Mouse (Mus musculus) kidney, adult 18-20 months (tissue): ENCODE results near the gene Aoc3.
"Not testable (repeated sequence)": the region's sequence is repeated elsewhere in the genome, so short reads cannot be mapped to it uniquely, and the experiment has no call there.

Source experiments
- DNase-seq: peaks from one replicate; pipeline ENCODE4 v3.0.0; 2021

Gene Aoc3

GRCm38 (mm10) chr11:101328941-101329635 lies 1.3 kb upstream of the Aoc3 start:
- peak; percentile 42 for DNase-seq

GRCm38 (mm10) chr11:101330961-101331360 lies 556 bp downstream of the Aoc3 start:
- not testable (repeated sequence) for DNase-seq

- DNase-seq, result no peak
These were observed 2.1 kb downstream of the Aoc3 start for GRCm38 (mm10) chr11:101332537-101332936.

DNA sequence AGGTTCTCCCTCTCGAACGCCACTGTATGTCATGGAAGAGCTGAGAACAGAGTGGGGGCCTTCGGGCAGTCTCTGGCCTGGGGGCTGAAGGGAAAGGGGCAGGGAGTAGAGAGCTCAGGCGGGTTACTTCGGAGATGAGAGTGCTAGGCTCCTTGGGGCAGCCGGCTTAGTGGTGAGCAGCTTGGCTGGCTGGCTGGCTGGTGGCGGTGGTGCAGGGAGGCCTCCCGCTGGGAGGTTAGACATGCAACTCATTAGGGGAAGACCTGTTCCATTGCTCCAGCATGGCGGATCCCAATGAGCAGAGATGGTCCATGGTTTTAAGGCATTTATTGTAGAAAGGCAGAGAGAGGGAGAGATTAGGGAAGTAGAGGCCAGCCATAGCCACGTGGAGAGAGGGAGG lies 3.6 kb downstream of the Aoc3 start:
- DNase-seq, result no peak

GRCm38 (mm10) chr11:101334516-101334915 lies 4.1 kb downstream of the Aoc3 start:
- no peak for DNase-seq

DNA sequence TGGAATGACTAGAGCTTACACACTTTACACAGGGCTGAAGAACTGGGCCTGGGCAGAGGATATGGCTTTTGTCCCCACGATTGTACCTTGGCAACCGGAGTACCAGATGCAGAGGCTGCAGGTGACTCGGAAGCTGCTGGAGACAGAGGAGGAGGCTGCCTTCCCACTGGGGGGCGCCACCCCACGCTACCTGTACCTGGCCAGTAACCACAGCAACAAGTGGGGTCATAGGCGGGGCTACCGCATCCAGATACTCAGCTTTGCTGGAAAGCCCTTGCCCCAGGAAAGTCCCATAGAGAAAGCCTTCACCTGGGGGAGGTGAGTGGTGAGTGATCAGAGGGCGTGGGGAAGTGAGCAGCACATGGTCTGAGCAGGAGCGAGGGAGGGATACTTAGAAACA lies 5.3 kb downstream of the Aoc3 start:
- peak; percentile 51 for DNase-seq

DNA sequence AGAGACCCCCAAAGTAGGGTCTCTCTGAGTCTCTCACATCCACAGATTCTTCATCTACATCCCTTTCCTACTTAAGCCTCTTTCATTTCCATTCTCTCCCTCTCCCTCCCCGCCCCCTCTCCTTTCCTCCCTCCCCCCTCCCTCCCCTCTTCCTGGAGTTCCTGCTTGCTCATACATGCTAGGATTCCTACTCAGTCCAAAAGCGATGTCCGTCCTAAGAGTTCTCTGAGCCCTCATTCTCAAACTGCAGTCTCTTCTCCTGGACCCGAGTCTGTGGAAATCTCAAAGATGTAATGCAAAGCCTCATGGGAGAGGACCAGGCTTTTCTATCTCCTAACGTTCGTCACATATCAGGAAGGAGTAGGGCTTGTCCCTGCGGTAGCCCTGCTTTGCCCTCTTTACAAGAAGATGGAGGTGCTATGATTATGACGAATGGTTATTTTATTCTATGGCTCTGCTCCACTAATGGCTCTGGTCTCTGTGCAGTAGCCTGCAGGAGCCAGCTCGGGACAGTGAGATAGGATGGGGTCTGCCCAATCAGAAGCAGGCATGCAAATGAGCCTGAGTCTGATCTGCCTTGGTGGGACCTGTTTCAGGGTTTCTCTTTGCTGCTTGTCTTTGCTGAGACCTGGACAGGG lies 7.8 kb downstream of the Aoc3 start:
- DNase-seq, result no peak

DNA sequence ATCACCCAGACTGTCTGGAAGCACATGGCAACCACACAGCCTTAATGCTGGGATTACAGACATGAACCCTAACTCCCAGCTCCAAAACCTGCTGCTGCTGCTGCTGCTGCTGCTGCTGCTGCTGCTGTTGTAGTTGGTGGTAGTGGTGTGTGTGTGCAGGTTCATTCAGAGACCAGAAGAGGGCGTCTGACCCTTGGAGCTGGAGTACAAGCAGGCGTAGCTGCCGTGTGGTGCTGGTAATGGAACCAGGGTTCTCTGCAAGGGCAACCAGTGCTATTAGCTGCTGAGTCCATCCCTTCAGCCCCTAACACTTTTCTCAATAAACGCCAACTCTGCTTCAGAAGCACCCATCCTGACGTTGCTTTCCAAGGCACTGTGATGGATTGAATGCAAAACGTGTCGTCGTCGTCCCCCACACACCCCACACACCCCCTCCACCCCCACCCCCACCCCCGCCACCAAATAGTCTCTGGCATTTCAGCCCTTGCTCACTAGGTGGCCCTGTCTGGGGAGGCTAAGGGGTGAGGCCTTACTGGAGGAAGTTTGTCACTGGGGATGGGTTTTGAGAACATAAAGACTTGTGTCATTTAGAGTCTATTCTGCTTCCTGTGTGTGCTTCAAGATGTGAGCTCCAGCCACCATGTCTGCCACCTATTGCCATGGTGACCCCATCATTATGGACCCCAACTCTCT lies 16.8 kb downstream of the Aoc3 start:
- DNase-seq, result no peak

DNA sequence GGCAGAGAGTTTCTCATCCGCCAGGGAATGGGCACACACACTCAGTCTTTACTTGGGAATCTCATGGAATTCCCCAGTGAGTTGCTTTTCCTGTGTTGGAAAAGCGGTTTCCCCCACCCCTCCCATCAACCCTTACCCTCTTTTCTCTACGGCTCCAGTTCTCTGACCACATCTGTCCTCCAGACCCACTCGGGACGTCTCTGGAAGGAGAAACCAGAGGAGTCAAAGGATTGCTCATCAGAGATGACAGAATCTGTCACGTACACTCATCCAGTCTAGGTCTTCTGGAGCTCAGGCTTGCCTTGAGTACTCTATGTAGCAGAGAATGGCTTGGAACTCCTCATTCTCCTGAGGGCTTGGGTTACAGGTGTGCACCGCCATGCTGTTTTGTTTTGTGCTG lies 18.4 kb downstream of the Aoc3 start:
- DNase-seq, result no peak

- DNase-seq, result no peak
These were observed 18.8 kb downstream of the Aoc3 start for GRCm38 (mm10) chr11:101349216-101349615.

- no peak for DNase-seq
These were observed 20.8 kb downstream of the Aoc3 start for GRCm38 (mm10) chr11:101351100-101351720.

DNA sequence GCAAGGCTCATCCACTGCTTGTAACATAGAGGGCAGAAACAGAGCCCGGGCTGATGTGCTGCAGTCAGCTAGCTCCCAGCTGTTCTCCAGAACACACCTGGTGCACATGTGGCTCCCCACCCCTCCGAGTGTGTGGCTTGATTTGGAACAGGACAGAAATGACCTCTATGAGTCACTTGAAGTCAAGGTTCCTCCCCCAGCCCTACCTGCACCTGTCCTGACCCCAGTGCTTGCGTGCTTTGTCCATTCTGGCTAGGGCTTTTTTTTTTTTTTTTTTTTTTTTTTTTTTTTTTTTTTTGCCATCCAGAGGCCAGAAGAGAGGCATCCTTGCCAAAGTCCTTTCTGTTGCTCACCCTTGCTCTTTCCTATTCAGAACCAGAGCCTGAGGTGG lies 21.3 kb downstream of the Aoc3 start:
- peak; percentile 57 for DNase-seq

GRCm38 (mm10) chr11:101353436-101353835 lies 23.0 kb downstream of the Aoc3 start:
- no peak for DNase-seq

- DNase-seq, result peak; percentile 32
These were observed 24.1 kb downstream of the Aoc3 start for GRCm38 (mm10) chr11:101354438-101355010.

GRCm38 (mm10) chr11:101355916-101356315 lies 25.5 kb downstream of the Aoc3 start:
- peak; percentile 45 for DNase-seq

- no peak for DNase-seq
These were observed 27.2 kb downstream of the Aoc3 start for GRCm38 (mm10) chr11:101357505-101358182.

- no peak for DNase-seq
These were observed 29.4 kb downstream of the Aoc3 start for GRCm38 (mm10) chr11:101359776-101360175.

DNA sequence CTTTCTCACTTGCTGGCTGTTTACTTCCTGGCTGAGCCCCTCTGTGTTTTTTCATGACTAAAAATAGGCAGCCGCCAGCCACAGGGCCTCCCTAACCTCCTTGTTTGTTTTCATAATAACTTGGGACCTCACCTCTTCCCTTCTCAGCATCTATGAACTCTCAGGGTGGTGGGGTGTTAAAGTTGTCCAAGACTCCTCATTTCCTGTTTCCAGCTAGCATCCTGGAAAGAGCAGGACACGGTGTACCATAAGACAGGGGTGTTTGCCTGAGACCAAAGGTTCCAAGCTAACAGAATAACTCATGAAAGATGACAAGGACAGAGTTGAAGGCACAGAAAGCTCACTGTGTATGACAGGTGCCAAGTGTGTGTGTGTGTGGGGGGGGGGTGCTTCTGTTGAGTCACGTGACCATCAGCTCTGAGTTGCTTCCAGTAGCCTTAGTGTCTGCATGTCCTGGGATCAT lies 30.3 kb downstream of the Aoc3 start:
- DNase-seq, result peak; percentile 62

- peak; percentile 64 for DNase-seq
These were observed 34.1 kb downstream of the Aoc3 start for GRCm38 (mm10) chr11:101364531-101364931.

GRCm38 (mm10) chr11:101367326-101367935 lies 37.0 kb downstream of the Aoc3 start, which contains the start of gene G6pc:
Gene G6pc, plus strand, starts transcription at chr11:101367561.
- peak; percentile 84 for DNase-seq

- no peak for DNase-seq
These were observed 39.7 kb downstream of the Aoc3 start for GRCm38 (mm10) chr11:101370141-101370540.

- no peak for DNase-seq
These were observed 44.1 kb downstream of the Aoc3 start for GRCm38 (mm10) chr11:101374421-101374938.
